Mouse (Mus musculus) kidney, postnatal 0 days (tissue): ENCODE measurements around the gene Zfp292. TPM values are rescaled to one million over a fixed set of nuclear protein-coding genes. Genes with fewer than 3 reads are reported as not detected.

Experiments
- ATAC-seq: fragments of 200-750 bp; cut with Nextera tagmentation; replicated peaks from 2 replicates; pipeline ENCODE4 v1.8.0; 2017; ENCODE audit warnings: low read depth, moderate number of reproducible peaks, moderate TSS enrichment, moderate library complexity; ENCODE audit not compliant: low FRiP score
- DNase-seq: peaks from one replicate; pipeline ENCODE4 v3.0.0-alpha.2; 2016; ENCODE audit warnings: low spot score
- H3K27ac ChIP-seq: fragments of 300-500 bp; sonication (generic); 2 replicates; pipeline ENCODE4 v1.5.1; 2014; ENCODE audit warnings: mild to moderate bottlenecking
- H3K27me3 ChIP-seq: fragments of 300-500 bp; sonication (generic); 2 replicates; pipeline ENCODE4 v1.6.1; 2014; ENCODE audit warnings: low read length, mixed read lengths; ENCODE audit not compliant: insufficient read depth
- H3K36me3 ChIP-seq: fragments of 300-500 bp; sonication (generic); 2 replicates; pipeline ENCODE4 v1.6.1; 2014; ENCODE audit warnings: low read length, mixed read lengths; ENCODE audit not compliant: insufficient read depth
- H3K4me1 ChIP-seq: fragments of 300-500 bp; sonication (generic); replicated peaks from 2 replicates; pipeline ENCODE4 v1.6.1; 2014; ENCODE audit warnings: antibody characterized with exemption, low read length, mixed read lengths; ENCODE audit not compliant: insufficient read depth
- H3K4me2 ChIP-seq: fragments of 300-500 bp; sonication (generic); 2 replicates; pipeline ENCODE4 v1.6.1; 2014; ENCODE audit warnings: mild to moderate bottlenecking, low read length, moderate library complexity, mixed read lengths
- H3K4me3 ChIP-seq: fragments of 300-500 bp; sonication (generic); replicated peaks from 2 replicates; pipeline ENCODE4 v1.5.1; 2014; ENCODE audit warnings: low read depth, low read length
- H3K9ac ChIP-seq: fragments of 300-500 bp; sonication (generic); 2 replicates; pipeline ENCODE4 v1.6.1; 2014; ENCODE audit warnings: low read depth, low read length
- H3K9me3 ChIP-seq: fragments of 300-500 bp; sonication (generic); replicated peaks from 2 replicates; pipeline ENCODE4 v1.6.1; 2016; ENCODE audit warnings: low read length, inconsistent platforms, mixed read lengths
- CTCF ChIP-seq: IDR thresholded peaks from 2 replicates; pipeline ENCODE4 v1.5.1; 2016; ENCODE audit warnings: antibody characterized with exemption, low read depth, mild to moderate bottlenecking, moderate library complexity
- WGBS: fragments of 180-500 bp; shearing (Covaris S2); extraction: QIAGEN DNeasy Blood & Tissue Kit; methylation state at CpG from one replicate; pipeline ENCODE4 v1.1.7; 2014; 5-methylcytosine and 5-hydroxymethylcytosine counted together
- polyA plus RNA-seq: library from polyadenylated mRNA; unstranded; fragments of >200 nt; fragmentation: Nextera tagmentation; extraction: Ambion mirVana; gene quantifications from 2 replicates; pipeline ENCODE4 v1.2.1, GENCODE M21; 2015

The Zfp292 gene
- polyA plus RNA-seq, 1 experiment from 2014 or later: 13.2 TPM

GRCm38 (mm10) chr4:34885631-34886351 lies 3.0 kb upstream of the Zfp292 start:
- ATAC-seq: no peak

GRCm38 (mm10) chr4:34883366-34884029 lies 738 bp upstream of the Zfp292 start:
- TF ChIP-seq CTCF: no peak
- Histone ChIP-seq H3K4me3 (peak overlapping the region; percentile 92), H3K4me1 (peaks cover 6% of the 10 kb centered on the region; the same call in 1 of the 2 replicates), H3K27me3 (peaks cover 2% of the 10 kb centered on the region; the same call in 1 of the 2 replicates), H3K36me3 (no peaks in the 10 kb centered on the region), H3K9me3 (no peaks in the 10 kb centered on the region), H3K9ac (peak overlapping the region; percentile 98; the same call in 1 of the 2 replicates), H3K27ac (peak overlapping the region; percentile 98), H3K4me2 (peak overlapping the region; percentile 68)
- ATAC-seq: no peak
- WGBS: 31% methylated on average over 16 of the region's 16 CpGs
- peak; percentile 12 for DNase-seq

More at GRCm38 (mm10) chr4:34885631-34886351, 3.0 kb upstream of the Zfp292 start:
- Histone ChIP-seq H3K4me2 (peak overlapping the region; percentile 87), H3K4me3 (0 out of 2 replicates have a peak overlapping the region, but pooled peaks have one; percentile 70), H3K27me3 (peaks cover 17% of the 10 kb centered on the region), H3K36me3 (no peaks in the 10 kb centered on the region), H3K9me3 (no peaks in the 10 kb centered on the region), H3K27ac (no peak overlapping the region), H3K9ac (no peak overlapping the region), H3K4me1 (peaks cover 6% of the 10 kb centered on the region; the same call in 1 of the 2 replicates)
- DNase-seq: no peak
- 61% methylated on average over 9 of the region's 9 CpGs for WGBS
- no peak for TF ChIP-seq CTCF

- ATAC-seq: peak; percentile 72
Measured at GRCm38 (mm10) chr4:34882291-34882769, 430 bp downstream of the Zfp292 start.

GRCm38 (mm10) chr4:34881851-34882250 lies 909 bp downstream of the Zfp292 start:
- Histone ChIP-seq H3K27me3 (no peaks in the 10 kb centered on the region), H3K4me3 (peak overlapping the region; percentile 92), H3K27ac (peak overlapping the region; percentile 98), H3K9me3 (no peaks in the 10 kb centered on the region), H3K36me3 (no peaks in the 10 kb centered on the region), H3K9ac (peak overlapping the region; percentile 98), H3K4me1 (peaks cover 6% of the 10 kb centered on the region; the same call in 1 of the 2 replicates), H3K4me2 (peak overlapping the region; percentile 68)
- TF ChIP-seq CTCF: no peak
- 6% methylated on average over 4 of the region's 4 CpGs for WGBS
- ATAC-seq (no peak), DNase-seq (no peak)

More at GRCm38 (mm10) chr4:34882291-34882769, 430 bp downstream of the Zfp292 start:
- Histone ChIP-seq H3K4me3 (peak overlapping the region; percentile 92), H3K4me1 (peaks cover 6% of the 10 kb centered on the region; the same call in 1 of the 2 replicates), H3K27ac (peak overlapping the region; percentile 98), H3K36me3 (no peaks in the 10 kb centered on the region), H3K4me2 (peak overlapping the region; percentile 68), H3K27me3 (no peaks in the 10 kb centered on the region), H3K9me3 (no peaks in the 10 kb centered on the region), H3K9ac (peak overlapping the region; percentile 98)
- under 1% methylated on average over 27 of the region's 58 CpGs for WGBS
- peak; percentile 78 for DNase-seq
- no peak for TF ChIP-seq CTCF

GRCm38 (mm10) chr4:34880921-34881650 lies 1.7 kb downstream of the Zfp292 start:
- H3K36me3 ChIP-seq: no peaks in the 10 kb centered on the region
- no peak for DNase-seq

More at GRCm38 (mm10) chr4:34880921-34881650, 1.7 kb downstream of the Zfp292 start:
- peak overlapping the region; percentile 68 for H3K4me2 ChIP-seq
- no peaks in the 10 kb centered on the region for H3K9me3 ChIP-seq
- no peak for ATAC-seq
- WGBS: 84% methylated on average over 10 of the region's 10 CpGs
- no peak overlapping the region for H3K27ac ChIP-seq
- no peak for TF ChIP-seq CTCF
- no peak overlapping the region for H3K4me3 ChIP-seq
- H3K27me3 ChIP-seq: no peaks in the 10 kb centered on the region
- H3K4me1 ChIP-seq: peaks cover 6% of the 10 kb centered on the region; the same call in 1 of the 2 replicates
- no peak overlapping the region for H3K9ac ChIP-seq
